Mouse (Mus musculus): ENCODE data around the gene Pdxdc1. TPM values are rescaled to one million over a fixed set of nuclear protein-coding genes. Genes with fewer than 3 reads are reported as not detected.
"Not testable (repeated sequence)": the region's sequence is repeated elsewhere in the genome, so short reads cannot be mapped to it uniquely, and the experiment has no call there.

Gene Pdxdc1
- total and polyA plus RNA-seq, 3 experiments = 35.5 to 74.9 (median 72.1) TPM

DNA sequence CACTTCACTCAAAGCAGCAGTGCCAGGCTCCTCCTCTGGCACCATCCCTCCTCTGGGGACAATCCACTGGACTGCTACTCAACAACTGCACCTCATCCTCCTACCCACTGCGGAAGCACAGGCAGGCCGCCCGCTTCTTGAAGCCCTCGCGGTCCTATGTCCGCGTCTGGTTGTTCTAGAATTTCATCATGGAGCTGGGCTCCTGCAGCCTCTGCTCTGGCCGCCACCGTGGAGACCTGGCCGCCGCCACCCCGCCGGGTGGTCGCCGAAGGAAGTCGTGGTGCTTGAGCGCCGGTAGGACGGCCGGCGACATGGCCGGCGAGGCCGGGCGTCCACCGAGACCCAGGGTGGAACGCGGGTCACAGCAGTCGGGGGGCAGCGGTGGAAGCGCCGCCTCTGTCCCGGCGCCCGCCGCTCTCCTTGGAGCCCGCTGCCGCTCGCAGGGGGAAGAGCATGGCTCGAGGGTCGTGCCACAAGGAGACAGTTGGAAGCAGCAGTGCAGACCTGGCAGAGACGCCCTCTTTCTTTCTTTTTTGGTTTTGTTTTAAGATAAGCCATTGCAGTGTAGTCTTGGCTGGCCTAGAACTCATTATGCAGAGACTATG lies 34.9 kb downstream of the Pdxdc1 start:
- Histone ChIP-seq H3K9me3 (replicated peaks) (no peaks in the 10 kb centered on the region), H3K27me3 (ENCODE audit: insufficient read depth, low read length) (no peaks in the 10 kb centered on the region), H3K4me1 (ENCODE audit: insufficient read depth, low read depth, low read length) (peaks cover 12% of the 10 kb centered on the region), H3K36me3 (replicated peaks) (peaks cover 54% of the 10 kb centered on the region), H3K4me3 (ENCODE audit: low read depth, low read length) (no peak overlapping the region)
- DNase-seq (ENCODE audit: low spot score) = no peak
- TF ChIP-seq TAL1 (conservative IDR thresholded peaks at IDR 0.05; ENCODE audit: low read depth, low read length) (no peak), GATA2 (IDR thresholded peaks at IDR 0.05; ENCODE audit: borderline replicate concordance, low read depth, low read length) (no peak), POLR2AphosphoS5 (IDR thresholded peaks at IDR 0.05; ENCODE audit: insufficient replicate concordance, low read depth, low read length) (no peak), CTCF (IDR thresholded peaks at IDR 0.05; ENCODE audit: low read depth, low read length) (no peak), GATA1 (IDR thresholded peaks at IDR 0.05; ENCODE audit: borderline replicate concordance, low read length) (no peak)
- no peak for ATAC-seq (ENCODE audit: extremely low read depth, insufficient number of reproducible peaks, low FRiP score, poor library complexity, severe bottlenecking)

DNA sequence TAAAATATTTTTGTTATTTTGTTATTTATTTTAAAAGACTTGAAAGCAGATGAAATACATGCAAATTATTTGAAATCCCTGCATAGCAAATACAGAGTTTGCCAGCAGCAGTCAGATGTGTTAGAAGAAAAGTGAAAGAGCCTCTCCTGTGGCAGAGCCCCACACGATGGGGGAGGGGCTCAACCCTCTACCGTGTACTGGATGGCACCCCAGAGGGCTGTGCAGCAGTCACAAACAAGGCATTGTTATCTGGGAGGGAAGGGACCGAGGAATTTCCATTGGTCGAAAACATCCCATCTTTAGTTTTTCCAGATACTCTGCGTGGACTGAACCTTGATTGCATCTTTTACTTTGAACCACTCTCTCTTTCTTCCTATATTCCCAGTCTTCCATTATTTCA lies 35.5 kb downstream of the Pdxdc1 start:
- not testable (repeated sequence) for H3K27me3 ChIP-seq (ENCODE audit: insufficient read depth, low read length); H3K4me3 ChIP-seq (ENCODE audit: low read depth, low read length); ATAC-seq (ENCODE audit: extremely low read depth, insufficient number of reproducible peaks, low FRiP score, poor library complexity, severe bottlenecking); H3K9me3 ChIP-seq (replicated peaks); DNase-seq (ENCODE audit: low spot score)
- Histone ChIP-seq H3K4me1 (ENCODE audit: insufficient read depth, low read depth, low read length) (peaks cover 12% of the 10 kb centered on the region), H3K36me3 (replicated peaks) (peaks cover 58% of the 10 kb centered on the region)

DNA sequence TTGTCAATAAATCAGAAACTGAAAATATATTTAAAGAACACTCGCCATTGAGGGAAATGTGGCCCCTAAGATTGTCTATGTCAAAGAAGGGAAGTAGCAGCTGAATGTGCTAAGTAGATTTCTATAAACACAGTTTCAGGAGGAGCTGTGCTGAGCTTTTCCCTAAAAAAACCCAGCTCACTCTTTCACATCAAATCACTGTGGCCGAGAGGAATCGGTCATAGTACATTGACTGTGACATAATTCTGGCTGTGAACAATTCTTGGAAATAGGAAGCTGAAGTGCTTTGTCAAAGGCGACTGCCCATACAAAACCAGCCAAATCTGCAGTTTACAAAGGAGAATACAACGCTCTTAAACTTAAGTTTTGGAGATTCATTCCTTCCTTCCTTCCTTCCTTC lies 36.3 kb downstream of the Pdxdc1 start:
- Histone ChIP-seq H3K27me3 (ENCODE audit: insufficient read depth, low read length) (no peaks in the 10 kb centered on the region), H3K36me3 (replicated peaks) (peaks cover 52% of the 10 kb centered on the region), H3K4me3 (ENCODE audit: low read depth, low read length) (no peak overlapping the region), H3K4me1 (ENCODE audit: insufficient read depth, low read depth, low read length) (peaks cover 12% of the 10 kb centered on the region), H3K9me3 (replicated peaks) (no peaks in the 10 kb centered on the region)
- TF ChIP-seq TAL1 (conservative IDR thresholded peaks at IDR 0.05; ENCODE audit: low read depth, low read length) (no peak), POLR2AphosphoS5 (IDR thresholded peaks at IDR 0.05; ENCODE audit: insufficient replicate concordance, low read depth, low read length) (no peak), GATA1 (IDR thresholded peaks at IDR 0.05; ENCODE audit: borderline replicate concordance, low read length) (no peak), GATA2 (IDR thresholded peaks at IDR 0.05; ENCODE audit: borderline replicate concordance, low read depth, low read length) (no peak), CTCF (IDR thresholded peaks at IDR 0.05; ENCODE audit: low read depth, low read length) (no peak)
- DNase-seq (ENCODE audit: low spot score) = no peak
- no peak for ATAC-seq (ENCODE audit: extremely low read depth, insufficient number of reproducible peaks, low FRiP score, poor library complexity, severe bottlenecking)

DNA sequence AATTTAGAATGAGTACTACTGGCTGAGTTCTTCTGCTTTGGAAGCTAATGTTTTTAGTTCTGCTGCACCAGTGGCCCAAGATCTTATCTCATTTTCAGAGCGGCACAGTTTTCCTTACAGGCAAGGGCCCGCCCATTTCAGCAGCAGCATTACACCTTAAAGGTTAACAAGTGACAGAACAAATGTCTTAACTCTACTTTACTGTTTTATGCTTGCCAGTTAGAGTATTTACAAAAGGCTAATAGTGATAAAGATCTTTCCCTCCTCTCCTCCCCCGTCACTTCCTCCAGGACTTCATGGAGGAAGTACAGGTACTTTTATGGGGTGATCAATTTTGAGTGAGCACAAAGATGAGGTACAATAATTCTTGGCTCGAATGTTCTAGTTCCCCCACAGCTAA lies 36.9 kb downstream of the Pdxdc1 start:
- Histone ChIP-seq H3K4me1 (ENCODE audit: insufficient read depth, low read depth, low read length) (peaks cover 12% of the 10 kb centered on the region), H3K36me3 (replicated peaks) (peaks cover 55% of the 10 kb centered on the region), H3K27me3 (ENCODE audit: insufficient read depth, low read length) (no peaks in the 10 kb centered on the region), H3K4me3 (ENCODE audit: low read depth, low read length) (no peak overlapping the region), H3K9me3 (replicated peaks) (no peaks in the 10 kb centered on the region)
- TF ChIP-seq CTCF (IDR thresholded peaks at IDR 0.05; ENCODE audit: low read depth, low read length) (no peak), GATA1 (IDR thresholded peaks at IDR 0.05; ENCODE audit: borderline replicate concordance, low read length) (no peak), POLR2AphosphoS5 (IDR thresholded peaks at IDR 0.05; ENCODE audit: insufficient replicate concordance, low read depth, low read length) (no peak), TAL1 (conservative IDR thresholded peaks at IDR 0.05; ENCODE audit: low read depth, low read length) (no peak), GATA2 (IDR thresholded peaks at IDR 0.05; ENCODE audit: borderline replicate concordance, low read depth, low read length) (no peak)
- DNase-seq (ENCODE audit: low spot score) (peak; percentile 6), ATAC-seq (ENCODE audit: extremely low read depth, insufficient number of reproducible peaks, low FRiP score, poor library complexity, severe bottlenecking) (peak; percentile 15; the same call in 1 of the 2 replicates)

DNA sequence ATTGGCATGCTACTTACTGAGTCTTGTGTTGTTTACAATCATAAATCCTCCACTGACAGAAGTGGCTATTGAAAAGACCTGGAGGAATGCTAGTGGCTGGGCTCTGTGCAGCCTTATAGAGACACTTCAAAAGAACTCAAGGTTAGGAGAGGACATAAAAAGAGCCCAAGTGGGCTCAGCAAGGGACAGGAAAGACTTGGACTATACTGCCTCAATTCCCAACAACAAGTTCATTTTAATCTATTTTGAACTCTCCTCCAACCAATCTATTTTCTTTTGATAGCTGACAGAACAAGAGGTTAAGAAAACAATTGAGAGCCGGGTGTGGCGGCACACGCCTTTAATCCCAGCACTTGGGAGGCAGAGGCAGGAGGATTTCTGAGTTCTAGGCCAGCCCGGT lies 49.0 kb downstream of the Pdxdc1 start:
- Histone ChIP-seq H3K27me3 (ENCODE audit: insufficient read depth, low read length) (no peaks in the 10 kb centered on the region), H3K9me3 (replicated peaks) (no peaks in the 10 kb centered on the region), H3K4me3 (ENCODE audit: low read depth, low read length) (no peak overlapping the region), H3K36me3 (replicated peaks) (peaks cover 53% of the 10 kb centered on the region), H3K4me1 (ENCODE audit: insufficient read depth, low read depth, low read length) (peaks cover 3% of the 10 kb centered on the region)
- DNase-seq (ENCODE audit: low spot score) (no peak), ATAC-seq (ENCODE audit: extremely low read depth, insufficient number of reproducible peaks, low FRiP score, poor library complexity, severe bottlenecking) (no peak)
- no peak for TF ChIP-seq GATA2 (IDR thresholded peaks at IDR 0.05; ENCODE audit: borderline replicate concordance, low read depth, low read length)
- TF ChIP-seq POLR2AphosphoS5 (IDR thresholded peaks at IDR 0.05; ENCODE audit: insufficient replicate concordance, low read depth, low read length) = no peak
- no peak for TF ChIP-seq GATA1 (IDR thresholded peaks at IDR 0.05; ENCODE audit: borderline replicate concordance, low read length)
- no peak for TF ChIP-seq TAL1 (conservative IDR thresholded peaks at IDR 0.05; ENCODE audit: low read depth, low read length)
- TF ChIP-seq CTCF (IDR thresholded peaks at IDR 0.05; ENCODE audit: low read depth, low read length) = no peak

DNA sequence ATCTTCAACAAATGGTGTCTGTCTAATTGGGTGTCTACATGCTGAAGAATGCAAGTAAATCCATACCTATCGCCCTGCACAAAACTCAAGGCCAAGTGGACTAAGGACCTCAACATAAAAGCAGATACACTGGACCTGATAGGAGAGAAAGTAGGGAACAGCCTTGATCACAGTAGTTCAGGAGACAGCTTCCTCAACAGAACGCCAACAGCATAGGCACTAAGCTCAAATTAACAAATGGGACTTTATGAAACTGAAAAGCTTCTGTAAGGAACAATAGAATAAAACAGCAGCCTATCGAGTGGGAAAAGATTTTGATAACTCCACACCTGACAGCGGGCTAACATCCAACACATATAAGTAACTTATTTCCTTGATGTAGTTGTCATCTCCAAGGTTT lies 51.5 kb downstream of the Pdxdc1 start:
- TF ChIP-seq GATA2 (IDR thresholded peaks at IDR 0.05; ENCODE audit: borderline replicate concordance, low read depth, low read length) (no peak), GATA1 (IDR thresholded peaks at IDR 0.05; ENCODE audit: borderline replicate concordance, low read length) (no peak), CTCF (IDR thresholded peaks at IDR 0.05; ENCODE audit: low read depth, low read length) (no peak), TAL1 (conservative IDR thresholded peaks at IDR 0.05; ENCODE audit: low read depth, low read length) (no peak)
- Histone ChIP-seq H3K27me3 (ENCODE audit: insufficient read depth, low read length) (no peaks in the 10 kb centered on the region), H3K4me1 (ENCODE audit: insufficient read depth, low read depth, low read length) (peaks cover 25% of the 10 kb centered on the region), H3K36me3 (replicated peaks) (peaks cover 41% of the 10 kb centered on the region), H3K4me3 (ENCODE audit: low read depth, low read length) (no peak overlapping the region), H3K9me3 (replicated peaks) (no peaks in the 10 kb centered on the region)
- DNase-seq (ENCODE audit: low spot score) (no peak), ATAC-seq (ENCODE audit: extremely low read depth, insufficient number of reproducible peaks, low FRiP score, poor library complexity, severe bottlenecking) (no peak)

DNA sequence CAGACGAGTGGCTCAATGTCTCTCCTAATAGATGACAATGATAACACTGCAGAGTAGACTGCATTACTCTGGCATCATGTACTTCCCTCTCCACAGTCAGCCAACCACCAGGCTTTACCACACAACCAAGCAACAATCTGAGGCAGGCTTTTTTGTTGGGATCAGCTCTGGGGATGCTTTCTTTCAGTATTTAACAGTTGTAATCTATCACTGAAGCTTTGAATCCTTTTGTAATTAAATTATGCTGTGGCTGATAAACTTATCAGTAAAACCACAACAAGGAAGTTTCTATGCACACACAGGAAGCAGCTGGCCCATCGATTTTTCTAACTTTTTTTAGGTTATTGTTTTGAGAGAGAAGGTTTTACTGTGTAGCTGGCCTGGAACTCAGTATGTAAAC lies 54.6 kb downstream of the Pdxdc1 start:
- Histone ChIP-seq H3K4me1 (ENCODE audit: insufficient read depth, low read depth, low read length) (peaks cover 28% of the 10 kb centered on the region), H3K4me3 (ENCODE audit: low read depth, low read length) (no peak overlapping the region), H3K27me3 (ENCODE audit: insufficient read depth, low read length) (no peaks in the 10 kb centered on the region), H3K36me3 (replicated peaks) (peaks cover 50% of the 10 kb centered on the region), H3K9me3 (replicated peaks) (no peaks in the 10 kb centered on the region)
- TF ChIP-seq CTCF (IDR thresholded peaks at IDR 0.05; ENCODE audit: low read depth, low read length) (no peak), TAL1 (conservative IDR thresholded peaks at IDR 0.05; ENCODE audit: low read depth, low read length) (peak; percentile 42)
- DNase-seq (ENCODE audit: low spot score) = peak; percentile 51
- ATAC-seq (ENCODE audit: extremely low read depth, insufficient number of reproducible peaks, low FRiP score, poor library complexity, severe bottlenecking) = peak; percentile 94

Data from G1E (cell line).